Mouse (Mus musculus): ENCODE results near the gene Ubxn1. TPM values are rescaled to one million over a fixed set of nuclear protein-coding genes. Genes with fewer than 3 reads are reported as not detected.
"Not testable (repeated sequence)": the region's sequence is repeated elsewhere in the genome, so short reads cannot be mapped to it uniquely, and the experiment has no call there.

Ubxn1 gene
- 63.2 and 66.8 TPM in 2 replicates for total RNA-seq (2015)
- 149 and 168 TPM in 2 replicates for total RNA-seq (2017)

DNA sequence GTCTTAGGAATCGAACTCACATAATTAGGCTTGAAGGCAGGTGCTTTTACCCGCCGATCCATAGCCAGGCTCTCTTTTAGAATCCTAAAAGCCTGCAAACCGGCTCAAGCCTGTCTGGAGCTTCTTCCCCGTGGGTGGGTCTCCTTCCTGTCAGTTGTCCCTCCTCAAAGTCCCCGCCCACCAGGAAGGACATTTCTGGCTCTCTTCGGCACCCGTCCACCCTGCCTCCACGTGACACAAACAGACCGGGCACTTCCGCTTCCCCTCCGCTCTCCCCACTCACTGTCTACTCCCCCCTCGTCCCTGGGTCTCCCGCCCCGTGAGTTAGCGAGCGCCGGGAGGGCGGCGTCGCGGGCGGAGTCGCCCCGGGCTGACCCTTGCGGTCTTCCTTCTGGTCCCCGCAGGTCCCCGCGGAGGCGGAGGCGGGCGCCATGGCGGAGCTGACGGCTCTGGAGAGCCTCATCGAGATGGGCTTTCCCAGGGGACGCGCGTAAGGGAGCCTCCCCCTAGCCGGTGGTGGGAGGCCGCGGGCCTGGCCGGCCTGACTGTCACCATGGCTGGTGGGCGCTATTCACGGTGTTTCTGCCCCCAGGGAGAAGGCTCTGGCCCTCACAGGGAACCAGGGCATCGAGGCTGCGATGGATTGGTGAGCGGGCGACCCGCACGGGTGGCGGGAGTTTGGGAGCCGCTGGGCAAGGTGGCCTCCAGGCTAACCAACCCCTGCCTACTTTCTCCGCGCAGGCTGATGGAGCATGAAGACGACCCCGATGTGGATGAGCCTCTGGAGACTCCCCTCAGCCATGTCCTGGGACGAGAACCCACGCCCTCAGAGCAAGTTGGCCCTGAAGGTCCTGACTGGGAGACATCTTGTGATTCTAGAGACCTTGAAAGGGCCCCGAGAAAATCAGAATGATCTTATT is at the start of gene Ubxn1:
Gene Ubxn1 (plus strand): TSS at position 230 of the 920 bp plus-strand sequence.
- peak; percentile 100 for ATAC-seq (ENCODE audit: poor library complexity, severe bottlenecking)

DNA sequence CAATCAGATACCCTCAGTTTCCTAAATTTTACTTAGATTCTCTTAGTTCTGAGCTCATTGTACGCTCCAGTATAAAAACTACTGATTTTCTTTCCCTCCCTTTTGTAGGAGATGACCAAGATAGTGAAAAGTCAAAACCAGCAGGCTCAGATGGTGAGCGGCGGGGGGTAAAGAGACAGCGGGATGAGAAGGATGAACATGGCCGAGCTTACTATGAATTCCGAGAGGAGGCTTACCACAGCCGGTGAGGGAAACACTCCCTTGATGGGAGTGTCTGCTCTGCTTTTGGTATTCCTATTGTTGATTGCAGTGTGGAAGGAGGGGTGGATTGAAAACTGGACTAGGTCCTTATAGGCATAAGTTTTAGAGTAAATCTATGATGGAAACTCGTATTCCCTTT is 48.6 kb upstream of the Ubxn1 start:
- ATAC-seq (ENCODE audit: poor library complexity, severe bottlenecking), result no peak

DNA sequence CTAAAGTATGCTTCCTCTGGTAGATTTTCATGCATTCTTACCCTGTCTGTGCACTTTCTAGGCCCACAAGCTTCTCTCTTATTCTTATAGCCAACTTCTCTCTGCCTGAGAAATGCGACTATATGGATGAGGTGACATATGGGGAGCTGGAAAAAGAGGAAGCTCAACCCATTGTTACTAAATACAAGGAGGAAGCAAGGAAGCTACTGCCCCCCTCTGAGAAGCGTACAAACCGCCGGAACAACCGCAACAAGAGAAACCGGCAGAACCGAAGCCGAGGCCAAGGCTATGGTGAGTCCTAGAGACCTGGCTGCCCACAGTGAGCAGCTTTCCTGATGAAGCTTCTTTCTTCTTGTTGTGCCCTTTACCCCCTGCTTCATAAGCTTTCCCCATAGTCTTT is 41.6 kb upstream of the Ubxn1 start, which contains the start of gene AC129217.1:
Gene AC129217.1 (plus strand): TSS at position 114 of the 400 bp plus-strand sequence.
- ATAC-seq (ENCODE audit: poor library complexity, severe bottlenecking), result peak; percentile 98

DNA sequence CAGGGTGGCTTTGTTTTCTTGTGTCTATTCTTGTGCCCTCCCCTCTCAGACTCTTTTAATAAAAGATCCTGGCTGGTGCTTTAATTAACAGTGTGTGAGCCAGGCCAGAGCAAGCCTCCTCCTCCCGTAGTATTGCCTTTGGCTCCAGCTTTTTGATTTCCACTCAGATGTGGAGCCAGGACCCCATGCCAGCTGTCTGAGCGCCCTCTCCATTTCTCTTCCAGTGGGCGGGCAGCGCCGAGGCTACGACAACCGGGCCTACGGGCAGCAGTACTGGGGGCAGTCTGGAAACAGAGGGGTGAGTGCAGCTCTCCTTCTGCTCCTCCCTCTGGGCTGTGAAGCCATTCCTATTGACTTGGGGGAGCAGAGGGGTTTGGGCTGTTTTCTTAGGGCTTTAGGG is 40.6 kb upstream of the Ubxn1 start:
- ATAC-seq (ENCODE audit: poor library complexity, severe bottlenecking), result no peak

DNA sequence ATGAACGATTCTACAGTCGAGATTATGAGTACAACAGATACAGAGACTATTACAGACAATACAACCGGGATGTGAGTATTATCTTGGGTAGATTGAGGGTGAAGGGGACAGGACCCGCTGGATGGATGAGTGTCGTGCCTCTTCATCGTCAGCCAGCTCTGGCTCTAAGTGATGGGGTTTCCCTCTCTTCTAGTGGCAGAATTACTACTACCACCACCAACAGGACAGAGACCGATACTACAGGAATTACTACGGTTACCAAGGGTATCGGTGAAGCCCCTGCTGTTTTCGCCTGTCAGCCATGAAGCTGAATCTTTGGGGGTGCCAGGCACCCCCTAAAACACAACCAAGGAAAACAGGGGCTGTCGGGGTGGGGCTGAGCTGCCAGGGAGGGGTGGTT is 40.0 kb upstream of the Ubxn1 start:
- no peak for ATAC-seq (ENCODE audit: poor library complexity, severe bottlenecking)

DNA sequence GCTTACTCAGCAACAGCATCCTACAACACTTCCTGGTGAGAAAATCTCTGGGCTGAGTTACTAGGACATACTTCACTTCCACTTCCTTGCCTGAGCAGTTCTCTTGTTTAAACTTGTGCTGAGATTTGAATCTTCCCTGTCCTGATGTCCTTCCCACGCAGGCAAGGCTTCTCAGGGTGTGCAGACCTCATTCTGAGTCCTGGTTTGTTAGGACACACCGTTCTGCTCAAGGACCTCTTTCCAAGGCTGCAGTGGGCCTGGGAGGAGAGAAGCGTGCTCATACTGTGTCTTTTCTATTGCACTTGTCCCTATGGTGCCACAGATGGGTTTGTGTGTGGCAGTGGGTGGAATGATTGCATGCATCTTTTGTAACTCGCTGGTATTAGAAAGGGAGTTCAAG is 38.3 kb upstream of the Ubxn1 start:
- ATAC-seq (ENCODE audit: poor library complexity, severe bottlenecking), result no peak

DNA sequence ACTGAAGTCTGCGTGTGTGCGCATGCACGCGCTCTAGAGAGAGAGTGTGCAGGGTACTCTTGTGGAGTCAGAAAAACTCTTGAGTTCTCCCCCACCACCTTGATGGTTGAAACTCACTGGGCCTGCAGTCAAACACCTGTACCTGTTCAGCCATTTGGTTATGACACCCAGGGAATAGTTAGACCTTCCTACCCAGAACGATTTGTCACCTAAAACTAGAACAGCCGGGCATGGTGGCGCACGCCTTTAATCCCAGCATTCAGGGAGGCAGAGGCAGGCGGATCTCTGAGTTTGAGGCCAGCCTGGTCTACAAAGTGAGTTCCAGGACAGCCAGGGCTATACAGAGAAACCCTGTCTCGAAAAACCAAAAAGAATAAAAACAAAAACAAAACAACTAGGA is 35.0 kb upstream of the Ubxn1 start:
- ATAC-seq (ENCODE audit: poor library complexity, severe bottlenecking), result not testable (repeated sequence)

DNA sequence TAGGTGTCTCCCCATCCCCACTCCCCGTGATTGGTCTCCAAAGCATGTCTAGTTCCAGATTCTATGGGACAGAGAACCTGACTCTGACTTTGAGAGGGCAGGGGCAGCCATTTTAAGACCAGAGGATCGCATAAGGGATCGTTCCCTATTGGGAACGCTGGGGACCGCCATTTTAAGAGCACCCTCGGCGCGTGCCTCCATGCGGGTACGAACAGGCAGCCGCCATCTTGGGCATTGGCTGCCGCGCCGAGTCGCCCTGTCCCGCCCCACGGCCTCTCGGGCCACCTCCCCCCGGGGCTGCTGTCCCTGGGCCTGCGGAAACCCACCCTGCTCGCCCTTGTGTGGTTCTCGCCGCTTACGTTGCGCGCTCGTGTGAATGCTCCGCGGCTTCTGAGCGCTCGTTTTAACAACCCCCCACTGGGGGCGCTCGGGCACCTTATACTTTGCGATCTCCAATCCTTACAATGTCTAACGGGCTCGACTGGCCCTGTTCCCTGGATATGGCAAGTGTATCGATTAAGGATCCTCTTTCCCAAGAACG is 34.0 kb upstream of the Ubxn1 start, which contains the start of gene Bscl2:
Gene Bscl2 (plus strand): TSS at position 217 of the 541 bp plus-strand sequence.
- ATAC-seq (ENCODE audit: poor library complexity, severe bottlenecking), result peak; percentile 79

DNA sequence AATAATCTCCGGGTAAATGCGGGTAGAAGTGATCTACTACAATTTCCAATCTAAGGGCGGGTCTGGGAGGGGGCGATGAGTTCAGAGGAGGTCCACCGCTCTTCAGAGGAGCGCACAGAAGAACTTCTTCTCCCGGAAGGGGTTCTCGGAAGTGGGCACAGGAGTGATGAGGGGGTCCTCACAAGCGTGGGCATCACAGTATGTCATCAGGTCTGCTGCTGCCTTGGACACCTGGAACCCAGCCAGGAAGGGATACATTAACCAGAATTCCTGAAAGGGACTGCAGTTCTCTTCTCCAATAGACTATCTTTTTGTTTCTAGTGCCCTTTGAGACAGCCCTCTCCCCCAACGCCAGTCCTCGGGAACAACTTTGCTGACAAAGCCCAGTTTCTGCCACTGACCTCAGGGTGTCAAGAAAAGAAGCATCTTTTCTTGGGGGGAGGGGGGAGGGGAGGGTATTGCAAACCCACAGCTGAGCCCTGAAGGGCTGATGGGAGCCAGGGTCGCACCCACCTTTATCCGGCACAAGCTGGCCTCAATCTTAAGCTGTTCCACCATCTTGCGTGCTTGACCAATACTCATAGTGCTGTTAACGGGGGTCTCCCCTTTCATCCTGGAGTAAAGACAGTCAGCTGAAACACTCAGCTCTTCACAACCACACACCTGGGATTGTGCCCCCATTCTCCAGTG is 33.1 kb upstream of the Ubxn1 start:
- no peak for ATAC-seq (ENCODE audit: poor library complexity, severe bottlenecking)

DNA sequence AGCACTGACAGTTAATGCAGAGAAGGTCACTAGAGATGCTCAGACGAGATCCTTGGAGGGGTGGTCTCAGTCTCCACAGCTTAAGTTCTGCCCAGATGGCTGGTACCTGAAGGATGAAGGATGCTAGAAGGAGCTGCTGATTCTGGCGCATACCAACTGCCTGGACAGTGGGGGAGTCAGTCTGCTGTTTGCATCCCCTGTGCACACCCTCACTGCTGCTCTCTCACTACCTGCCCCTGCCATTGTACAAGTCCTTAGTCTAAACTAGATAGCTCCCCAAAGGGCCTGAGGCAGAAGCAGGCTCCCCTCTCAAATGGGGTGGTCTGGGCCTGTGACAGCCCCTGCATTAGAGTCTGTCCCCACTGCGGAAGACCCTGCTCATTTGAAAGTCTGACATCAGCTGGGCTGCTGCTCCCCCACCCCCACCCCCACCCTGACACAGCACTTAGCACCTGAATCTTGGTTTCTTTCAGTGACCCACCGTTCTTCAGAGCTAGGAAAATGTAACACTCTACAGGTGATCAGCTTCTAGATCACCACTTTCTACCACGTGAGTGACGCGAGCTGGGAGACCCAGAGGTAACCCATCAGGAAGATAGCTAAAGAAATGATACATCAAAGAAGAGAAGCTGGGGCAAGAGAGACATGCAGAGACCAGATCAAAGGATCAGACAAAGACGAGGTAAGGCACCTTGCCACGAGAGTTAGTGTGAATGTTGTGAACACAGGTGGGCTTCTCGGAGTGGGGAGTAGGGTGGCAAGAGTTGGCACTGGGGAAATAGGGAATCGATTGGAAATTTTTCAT is 32.0 kb upstream of the Ubxn1 start, which contains the start of gene Gng3:
Gene Gng3 (minus strand): TSS at position 92 of the 805 bp plus-strand sequence.
- no peak for ATAC-seq (ENCODE audit: poor library complexity, severe bottlenecking)

DNA sequence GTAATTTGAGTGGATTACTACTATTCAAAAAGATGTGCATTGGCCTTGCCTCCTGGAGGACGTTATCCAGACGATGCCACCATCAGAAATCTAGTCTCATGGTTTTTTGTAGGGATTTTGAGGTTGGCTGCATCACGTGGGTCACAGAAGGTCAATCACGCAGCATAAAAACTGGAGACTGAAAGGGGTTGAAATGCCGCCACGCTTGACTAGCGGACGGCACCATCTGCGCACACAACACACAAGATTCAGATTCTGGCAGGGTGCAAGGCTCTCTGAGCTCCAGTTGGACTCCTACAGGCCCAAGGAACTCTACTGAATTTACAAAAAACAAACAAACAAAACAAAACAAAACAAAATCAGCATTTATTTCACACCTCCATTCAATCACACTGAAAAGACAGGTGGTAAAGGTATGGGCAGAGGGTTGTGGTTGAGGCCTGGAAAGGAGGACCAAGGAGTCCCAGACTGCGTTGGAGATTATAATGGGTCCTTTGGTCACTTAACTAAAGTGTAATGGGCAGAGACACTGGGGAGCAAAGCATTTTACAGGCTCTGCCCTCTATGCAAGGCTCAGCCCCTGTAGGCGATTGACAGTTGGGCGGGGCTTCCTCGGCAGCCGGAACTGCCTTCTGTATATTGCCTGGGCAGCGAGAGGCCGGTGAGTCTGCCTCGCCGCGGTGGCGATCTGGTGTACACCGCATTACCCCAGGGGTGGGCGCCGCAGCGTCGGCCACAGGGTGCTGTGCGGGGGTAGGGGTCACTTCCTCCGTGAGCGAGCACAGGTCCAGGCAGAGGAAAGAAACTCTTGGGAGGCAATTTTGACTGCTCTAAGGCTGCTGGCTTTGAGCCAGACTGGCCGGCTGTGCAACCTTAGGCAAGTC is 31.1 kb upstream of the Ubxn1 start:
- ATAC-seq (ENCODE audit: poor library complexity, severe bottlenecking), result peak; percentile 78

DNA sequence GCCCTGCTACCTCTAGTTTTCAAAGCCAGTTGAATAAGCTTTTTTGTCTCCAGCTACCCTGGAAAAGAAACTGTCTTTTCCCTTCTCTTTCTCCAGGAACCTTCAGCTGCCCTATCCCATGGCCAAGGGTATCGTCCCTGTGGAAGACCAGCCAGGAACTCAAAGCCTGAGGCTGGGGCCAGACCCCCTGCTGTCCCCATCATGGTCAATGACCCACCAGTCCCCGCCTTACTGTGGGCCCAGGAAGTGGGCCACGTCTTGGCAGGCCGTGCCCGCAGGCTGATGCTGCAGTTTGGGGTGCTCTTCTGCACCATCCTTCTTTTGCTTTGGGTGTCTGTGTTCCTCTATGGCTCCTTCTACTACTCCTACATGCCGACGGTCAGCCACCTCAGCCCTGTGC is 30.3 kb upstream of the Ubxn1 start:
- no peak for ATAC-seq (ENCODE audit: poor library complexity, severe bottlenecking)

DNA sequence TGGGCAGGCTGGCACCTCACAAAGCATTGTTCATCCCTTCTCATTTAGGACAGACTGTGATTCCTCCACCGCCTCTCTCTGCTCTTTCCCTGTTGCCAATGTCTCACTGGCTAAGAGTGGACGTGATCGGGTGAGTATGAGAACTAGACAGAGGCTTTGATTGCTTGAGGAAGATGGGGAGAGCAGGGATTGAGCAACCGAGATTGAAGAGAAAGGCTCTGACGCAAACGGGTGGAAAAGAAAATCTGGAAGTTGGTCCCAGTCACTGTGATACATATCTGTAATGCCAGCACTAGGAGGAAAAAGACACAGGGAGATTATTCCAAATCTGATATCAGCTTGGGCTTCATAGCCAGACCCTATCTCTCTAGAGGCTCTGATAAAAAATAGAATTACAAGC is 28.3 kb upstream of the Ubxn1 start:
- ATAC-seq (ENCODE audit: poor library complexity, severe bottlenecking), result no peak

DNA sequence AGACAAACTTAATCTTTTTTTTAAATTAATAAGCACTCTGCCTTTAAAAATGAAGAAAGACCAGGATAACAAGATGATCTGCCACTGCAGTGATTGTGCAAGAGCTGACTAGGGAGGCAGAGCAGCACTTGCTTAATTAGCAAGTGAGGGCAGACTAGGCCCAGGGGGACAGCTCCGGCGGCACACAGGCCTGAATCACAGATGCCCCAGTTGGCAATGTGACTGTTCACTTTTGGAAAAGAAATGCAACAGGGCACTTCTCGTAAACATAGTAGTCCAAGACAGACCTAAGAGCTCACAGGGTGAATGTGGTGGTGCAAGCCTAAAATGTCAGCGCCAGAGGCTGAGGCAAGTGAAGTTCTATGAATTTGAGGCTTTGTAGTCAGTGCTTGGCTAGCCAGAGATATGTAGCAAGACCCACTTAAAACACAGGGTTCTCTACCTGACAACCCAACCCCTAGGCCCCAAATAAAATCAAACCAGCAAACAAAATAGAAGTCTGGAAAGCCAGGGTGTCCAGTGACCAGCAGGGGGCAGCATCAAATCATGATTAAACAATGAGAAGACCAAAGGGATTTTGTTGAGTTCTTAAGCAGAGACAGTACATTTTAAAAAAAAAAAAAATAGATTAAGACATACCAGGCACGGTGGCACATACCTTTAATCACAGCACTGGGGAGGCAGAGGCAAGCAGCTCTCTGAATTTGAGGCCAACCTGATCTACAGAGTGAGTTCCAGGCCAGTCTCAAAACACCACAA is 26.7 kb upstream of the Ubxn1 start:
- ATAC-seq (ENCODE audit: poor library complexity, severe bottlenecking), result peak; percentile 64

DNA sequence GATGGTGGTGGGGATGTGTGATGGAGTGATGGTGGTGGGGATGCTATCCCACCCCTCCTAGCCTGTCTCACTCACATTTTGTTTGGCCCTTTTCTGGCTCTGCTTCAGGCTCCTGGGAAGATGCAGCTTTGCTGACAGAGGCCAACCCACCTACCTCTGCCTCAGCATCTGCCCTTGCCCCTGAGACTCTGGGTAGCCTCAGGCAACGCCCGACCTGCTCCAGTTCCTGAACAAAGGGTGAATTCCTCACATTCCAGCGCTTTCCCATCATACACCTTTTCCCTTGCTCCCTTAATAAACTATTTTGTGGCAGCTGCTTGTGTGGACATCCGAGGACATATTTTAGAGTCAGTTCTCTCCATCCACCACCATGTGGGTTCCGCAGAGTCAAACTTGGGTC is 22.9 kb upstream of the Ubxn1 start:
- no peak for ATAC-seq (ENCODE audit: poor library complexity, severe bottlenecking)

DNA sequence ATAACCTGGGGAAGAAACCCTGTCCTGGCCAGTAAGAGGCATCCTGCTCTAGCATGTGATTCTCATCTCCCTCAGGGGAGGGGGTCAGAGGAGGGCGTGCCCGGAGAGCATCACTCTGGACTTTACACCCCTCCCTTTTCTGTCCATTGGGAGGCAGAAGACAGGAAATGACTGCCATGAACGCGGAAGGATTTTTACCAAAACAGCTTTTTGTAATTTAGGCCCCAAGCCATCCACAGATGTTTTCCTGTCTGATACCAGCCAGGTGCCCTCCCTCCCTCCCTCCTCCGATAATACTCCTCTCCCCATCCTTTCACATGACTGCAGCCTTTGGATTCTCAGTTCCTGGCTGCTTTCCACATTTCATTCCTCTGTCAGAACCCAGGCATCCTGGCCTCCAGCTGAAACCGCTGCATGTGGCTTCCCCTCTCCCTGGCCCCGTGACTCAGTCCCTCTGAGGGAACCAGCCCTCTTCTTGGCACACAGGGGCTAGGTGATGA is 20.8 kb upstream of the Ubxn1 start, which contains the start of gene Lrrn4cl:
Gene Lrrn4cl (plus strand): TSS at position 367 of the 500 bp plus-strand sequence.
- no peak for ATAC-seq (ENCODE audit: poor library complexity, severe bottlenecking)

DNA sequence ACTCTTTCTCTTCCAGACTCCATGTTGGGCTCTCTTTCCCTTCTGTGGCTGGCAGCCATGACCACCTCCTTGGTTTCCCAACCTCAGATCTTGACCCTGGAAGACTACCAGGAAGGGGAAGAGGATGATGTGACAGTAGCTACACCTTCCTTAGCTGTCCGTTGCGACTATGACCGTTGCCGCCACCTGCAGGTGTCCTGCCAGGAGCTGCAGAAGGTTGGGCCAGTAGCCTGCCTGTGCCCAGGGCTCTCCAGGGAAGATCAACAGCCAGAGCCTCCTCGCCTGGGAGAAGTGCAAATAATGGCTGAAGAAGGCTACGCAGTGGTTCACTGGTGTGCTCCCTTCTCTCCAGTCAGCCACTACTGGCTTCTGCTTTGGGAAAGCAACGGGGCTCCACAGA is 19.7 kb upstream of the Ubxn1 start:
- ATAC-seq (ENCODE audit: poor library complexity, severe bottlenecking), result no peak

DNA sequence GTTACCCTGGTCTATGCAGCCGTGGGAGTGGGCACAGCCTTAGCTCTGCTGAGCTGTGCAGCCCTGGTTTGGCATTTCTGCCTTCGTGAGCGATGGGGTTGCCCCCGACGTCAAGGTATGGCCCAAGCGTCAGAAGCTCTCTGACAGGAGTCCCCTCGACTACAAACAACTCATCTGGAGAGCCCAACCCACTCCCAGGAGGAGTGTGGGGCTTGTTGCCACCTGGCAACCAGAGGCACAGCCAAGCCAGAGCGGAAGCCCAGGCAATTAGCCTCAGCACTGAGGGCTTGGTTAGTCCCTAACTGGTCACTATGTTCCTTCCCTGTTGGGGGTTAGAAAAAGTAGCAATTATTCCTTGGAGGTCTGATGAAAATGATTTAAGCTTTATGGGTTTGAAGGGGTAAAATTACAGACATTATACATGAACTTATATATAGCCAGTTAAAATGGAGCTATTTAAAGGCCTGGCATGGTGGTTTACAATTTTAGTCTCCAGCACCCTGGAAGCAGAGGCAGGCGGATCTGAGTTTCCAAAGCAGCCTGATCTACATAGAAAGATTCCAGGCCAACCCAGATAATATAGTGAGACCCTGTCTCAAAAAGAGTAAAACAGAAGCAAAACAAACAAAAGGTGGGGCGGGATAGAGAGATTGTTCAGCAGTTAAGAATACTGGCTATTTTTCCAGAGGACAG is 18.9 kb upstream of the Ubxn1 start:
- no peak for ATAC-seq (ENCODE audit: poor library complexity, severe bottlenecking)
